Mouse (Mus musculus) fibroblast of lung, adult 2 months (primary cell): ENCODE results near the gene Ankrd6.

Source experiments
- DNase-seq: peaks from one replicate; pipeline ENCODE4 v3.0.0-alpha.2; 2011; ENCODE audit warnings: low read depth

Gene Ankrd6

DNA sequence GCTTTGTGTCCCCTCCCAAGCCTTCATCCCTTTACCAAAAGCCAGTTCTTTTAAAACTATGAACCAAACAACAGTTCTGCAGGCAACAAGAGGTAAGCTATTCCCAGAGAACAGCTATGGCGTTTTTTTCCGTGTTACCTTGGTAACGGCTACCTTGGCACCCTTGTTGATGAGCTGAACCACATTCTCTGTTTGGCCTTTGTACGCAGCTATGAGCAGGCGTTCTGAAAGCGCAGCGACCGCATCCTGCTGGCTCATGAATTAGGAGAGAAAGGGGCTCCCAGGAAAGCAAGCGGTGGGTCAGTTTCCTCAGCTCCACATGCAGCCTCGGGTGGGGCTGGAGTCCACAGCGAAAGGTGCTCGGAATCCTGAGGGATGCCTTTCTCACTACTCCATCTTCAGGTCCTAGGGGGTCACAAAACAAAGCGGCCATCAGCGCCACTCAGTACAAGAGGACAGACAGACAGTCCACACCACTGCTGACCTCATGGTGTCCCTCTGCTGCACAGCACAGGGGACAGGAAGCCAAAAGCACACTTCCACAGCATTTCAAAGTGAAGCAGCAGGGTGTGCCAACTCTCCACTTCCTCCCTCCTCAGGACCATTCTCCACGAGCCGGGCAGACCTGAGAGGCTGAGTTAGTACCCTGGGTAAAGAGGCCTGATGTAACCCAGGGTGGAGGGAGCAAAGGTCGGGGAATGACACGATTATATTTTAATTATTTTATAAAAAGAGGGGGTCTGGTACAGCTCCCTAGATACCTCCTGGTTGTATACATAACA is 90.3 kb downstream of the Ankrd6 start:
- no peak for DNase-seq

DNA sequence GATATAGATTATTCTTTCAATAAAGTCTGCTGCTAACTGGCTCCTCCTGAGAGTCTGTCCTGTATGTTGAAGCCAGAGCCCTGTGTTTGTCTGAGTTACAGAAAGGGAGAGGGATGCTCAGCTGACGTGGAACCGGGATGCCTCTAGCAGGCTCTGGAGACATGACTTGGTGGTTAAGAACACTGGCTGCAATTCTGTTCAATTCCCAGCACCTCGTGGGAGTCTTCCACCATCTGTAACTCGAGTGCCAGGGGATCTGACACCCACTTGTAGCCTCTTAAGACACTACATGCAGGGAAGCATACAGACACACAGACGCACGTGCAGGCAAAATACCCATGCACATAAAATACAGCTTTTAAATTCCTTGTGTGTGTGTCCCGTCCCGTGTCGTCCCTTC is 95.1 kb downstream of the Ankrd6 start:
- DNase-seq, result no peak

GRCm38 (mm10) chr4:32854956-32855355 is 95.7 kb downstream of the Ankrd6 start:
- no peak for DNase-seq

DNA sequence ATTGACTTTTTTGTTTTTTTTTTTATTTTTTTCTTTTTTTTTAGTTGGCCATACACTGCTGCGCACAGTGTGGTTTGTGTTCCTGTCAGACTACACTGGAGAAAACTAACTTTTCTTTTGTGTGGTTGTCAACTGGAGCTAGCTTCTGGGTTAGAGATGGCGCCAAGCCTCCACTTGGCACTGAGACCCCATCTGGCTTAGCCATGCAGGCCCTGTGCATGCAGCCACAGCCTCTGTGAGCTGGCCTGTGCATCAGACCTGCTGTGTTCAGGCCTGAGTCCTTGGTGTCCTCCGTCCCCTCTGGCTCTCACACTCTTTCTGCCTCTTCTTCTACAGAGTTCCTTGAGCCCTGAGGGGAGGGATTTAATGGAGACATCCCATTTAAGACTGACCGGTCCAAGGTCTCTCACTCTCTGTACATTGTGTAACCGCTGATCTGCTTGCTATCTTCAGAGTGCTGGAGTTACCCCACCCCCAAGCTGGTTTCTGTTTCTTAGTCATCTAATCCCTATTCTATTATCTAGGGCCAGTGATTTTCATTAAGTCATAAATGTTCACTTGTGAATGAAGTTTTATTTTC is 96.9 kb downstream of the Ankrd6 start:
- no peak for DNase-seq

- DNase-seq, result no peak
These were observed 97.8 kb downstream of the Ankrd6 start for GRCm38 (mm10) chr4:32852819-32853218.

GRCm38 (mm10) chr4:32852294-32852693 is 98.3 kb downstream of the Ankrd6 start:
- no peak for DNase-seq

GRCm38 (mm10) chr4:32838401-32838800 is 112.2 kb downstream of the Ankrd6 start:
- no peak for DNase-seq

- DNase-seq, result no peak
These were observed 114.6 kb downstream of the Ankrd6 start for GRCm38 (mm10) chr4:32836071-32836470.

DNA sequence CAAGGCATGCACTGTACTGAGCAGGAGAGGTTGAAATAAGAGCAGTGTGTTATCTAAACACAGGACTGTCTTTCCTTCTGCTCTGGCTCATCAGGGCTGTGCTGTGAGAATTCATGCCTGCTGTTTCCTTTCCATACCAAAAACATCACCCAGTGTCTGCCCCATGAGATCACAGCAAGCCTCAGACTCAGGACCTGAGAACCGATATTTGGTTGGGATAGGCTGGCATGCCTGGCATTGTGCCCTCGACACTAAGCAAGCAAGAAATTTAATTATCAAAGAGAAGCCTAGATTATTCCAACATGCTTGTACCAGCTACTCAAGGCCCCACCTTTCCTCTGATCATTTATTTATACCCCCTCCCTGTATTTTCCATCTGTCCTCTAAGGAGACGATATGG is 116.1 kb downstream of the Ankrd6 start:
- DNase-seq, result no peak

DNA sequence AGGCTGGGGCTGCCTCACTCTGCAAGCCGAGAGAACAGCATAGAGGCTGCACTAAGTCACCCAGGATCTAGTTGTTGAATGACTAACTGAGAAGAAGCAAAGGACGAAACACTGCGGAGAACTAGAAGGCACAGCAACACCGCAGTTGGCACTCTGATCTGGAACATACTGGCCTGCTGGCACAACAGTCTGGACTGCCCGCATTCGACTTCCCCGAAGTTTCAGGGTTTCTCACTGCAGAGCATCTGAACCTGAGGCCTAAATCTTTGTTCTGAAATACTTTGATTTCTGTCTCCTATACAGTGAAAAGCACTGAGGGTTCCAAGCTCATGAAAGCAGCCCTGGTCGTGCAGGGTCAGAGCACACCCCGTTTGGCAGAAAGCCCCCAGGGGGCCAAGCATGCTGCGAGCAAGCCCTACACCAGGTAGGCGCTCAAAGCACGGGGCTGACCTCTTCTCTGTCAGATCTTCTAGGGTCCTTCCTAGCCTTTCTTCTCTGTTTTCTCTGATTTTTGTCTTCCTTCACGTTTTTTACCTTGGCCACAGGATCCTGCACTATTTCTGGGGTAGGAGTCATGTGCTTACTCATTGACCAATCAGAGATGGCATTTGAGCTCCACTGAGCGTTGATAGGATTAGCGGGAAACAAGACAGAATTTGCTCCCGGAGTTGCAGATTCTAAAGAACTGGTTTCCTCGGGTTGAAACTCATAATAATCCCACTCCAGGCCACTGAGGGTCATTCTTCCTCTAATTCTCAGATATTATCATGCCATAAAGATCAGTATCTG is 117.0 kb downstream of the Ankrd6 start:
- no peak for DNase-seq

GRCm38 (mm10) chr4:32829316-32829715 is 121.3 kb downstream of the Ankrd6 start:
- no peak for DNase-seq

DNA sequence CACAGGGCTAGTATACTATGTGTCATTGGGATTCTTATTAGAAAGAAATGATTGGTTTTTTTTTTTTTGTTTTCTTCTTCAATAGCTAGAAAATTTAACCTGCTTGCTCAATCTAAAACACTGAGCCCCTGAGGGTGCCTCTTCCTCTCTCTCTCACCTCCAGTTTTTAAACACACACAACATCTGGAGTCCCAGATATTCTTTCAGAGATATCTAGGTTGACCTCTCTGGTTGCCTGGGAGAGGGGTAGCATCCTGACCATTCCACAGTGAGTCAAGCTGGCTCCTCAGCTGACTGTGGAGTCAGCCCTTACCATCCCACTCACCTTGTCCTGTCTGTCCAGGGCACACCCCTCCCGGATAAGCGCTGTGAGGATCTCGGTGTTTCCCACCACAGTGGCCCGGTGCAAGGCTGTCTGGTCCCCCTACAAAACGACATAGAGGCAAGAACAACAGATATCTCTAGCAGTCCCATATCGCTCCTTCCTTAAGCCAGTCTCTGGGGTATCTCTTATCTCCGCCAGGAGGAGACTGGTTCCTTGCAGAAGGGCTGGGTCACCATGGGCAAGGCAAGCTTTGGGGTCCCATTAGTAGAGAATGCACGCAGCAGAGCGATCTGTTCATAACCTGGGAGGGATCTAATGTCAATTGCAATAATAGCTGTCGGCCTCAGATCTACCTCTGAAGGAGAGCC is 122.1 kb downstream of the Ankrd6 start:
- no peak for DNase-seq

DNA sequence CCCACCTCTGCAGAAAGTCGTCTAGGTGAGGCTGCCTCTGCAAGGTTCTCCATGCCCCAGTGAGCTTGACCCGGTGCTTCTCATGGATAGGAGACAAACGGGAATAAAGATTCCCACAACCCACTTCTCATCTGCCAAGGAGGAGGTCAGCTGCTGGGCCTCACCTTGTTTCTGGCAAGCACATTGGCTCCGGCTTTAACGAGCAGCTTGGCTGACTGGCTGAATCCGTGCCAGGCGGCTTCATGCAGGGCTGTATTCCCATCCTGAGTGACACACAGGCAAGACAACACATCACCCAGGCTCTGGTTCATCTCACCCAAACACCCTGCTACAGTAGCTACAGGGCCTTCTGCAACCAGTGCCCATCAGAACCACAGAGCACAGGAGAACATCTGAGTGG is 123.7 kb downstream of the Ankrd6 start:
- no peak for DNase-seq

DNA sequence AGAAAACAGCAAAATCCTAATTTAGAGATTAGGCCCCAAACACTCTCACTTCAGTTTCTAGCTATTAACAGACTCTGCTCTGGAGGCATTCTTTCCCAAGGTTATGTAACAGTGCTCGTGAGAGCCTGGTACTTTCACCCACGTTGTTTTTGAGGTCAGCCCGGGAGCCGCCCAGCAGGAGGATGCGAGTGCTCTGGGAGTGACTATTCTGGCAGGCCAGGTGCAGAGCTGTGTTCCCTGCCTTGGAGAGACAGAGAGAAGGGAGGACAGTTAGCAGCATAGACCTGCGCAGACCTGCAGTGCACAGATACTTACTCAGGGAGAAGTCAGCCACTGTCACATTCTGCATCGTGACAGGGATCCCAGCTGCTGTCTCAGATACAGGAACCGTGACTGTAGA is 126.4 kb downstream of the Ankrd6 start:
- DNase-seq, result no peak

DNA sequence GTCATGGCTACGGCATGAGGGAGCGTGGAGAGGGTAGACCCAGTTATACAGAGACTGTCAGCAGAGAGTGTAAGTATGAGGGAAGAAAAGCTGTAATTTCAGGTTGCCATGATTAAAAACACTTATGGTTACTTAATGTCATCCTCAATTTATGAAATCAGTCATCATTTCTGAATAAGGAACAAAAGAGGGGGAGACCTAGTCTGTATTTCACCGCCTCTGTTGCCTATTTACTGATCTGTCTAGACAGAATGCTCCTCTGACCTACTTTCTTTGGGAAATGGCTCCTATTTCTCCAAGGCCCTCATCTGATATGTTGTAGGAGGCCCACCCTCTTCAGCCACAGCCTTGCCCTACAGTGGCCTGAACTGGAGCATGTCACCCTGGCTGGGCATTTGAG is 130.0 kb downstream of the Ankrd6 start:
- DNase-seq, result no peak

GRCm38 (mm10) chr4:32817478-32817877 is 133.2 kb downstream of the Ankrd6 start:
- no peak for DNase-seq

GRCm38 (mm10) chr4:32800577-32801170 is 150.0 kb downstream of the Ankrd6 start:
- DNase-seq, result no peak

DNA sequence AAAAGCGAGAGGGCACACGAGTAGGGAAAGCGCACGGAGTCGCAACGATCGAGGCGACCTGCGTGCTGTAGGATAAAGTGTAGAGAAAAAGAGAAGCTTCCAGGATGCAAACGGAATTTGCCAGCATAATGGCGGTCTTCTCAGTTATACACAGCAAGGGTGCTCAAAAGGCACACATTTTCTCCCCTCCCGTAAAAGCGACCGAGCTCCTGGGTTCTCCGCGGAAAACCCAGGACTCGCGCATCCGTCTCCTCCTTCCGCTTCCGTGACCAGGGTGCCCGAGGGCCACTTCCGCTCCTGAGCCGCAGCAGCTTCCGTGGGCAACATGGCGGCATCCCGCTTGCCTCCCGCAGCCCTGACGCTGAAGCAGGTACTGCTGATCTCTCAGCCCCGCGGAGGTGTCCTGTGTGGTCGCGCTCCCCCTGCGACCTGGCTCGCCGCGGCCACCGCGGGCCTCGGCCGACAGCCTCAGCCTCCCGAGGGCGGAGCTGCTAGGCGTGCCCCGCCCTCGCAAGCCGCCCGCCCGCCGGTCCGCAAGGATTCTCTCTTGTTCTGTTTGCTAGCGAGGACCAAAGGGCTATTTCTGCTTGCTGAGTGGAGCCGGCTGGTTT is 150.6 kb downstream of the Ankrd6 start, which contains the start of gene Lyrm2:
Lyrm2 (plus strand) TSS at position 288 of the 611 bp plus-strand sequence.
- peak; percentile 42 for DNase-seq

DNA sequence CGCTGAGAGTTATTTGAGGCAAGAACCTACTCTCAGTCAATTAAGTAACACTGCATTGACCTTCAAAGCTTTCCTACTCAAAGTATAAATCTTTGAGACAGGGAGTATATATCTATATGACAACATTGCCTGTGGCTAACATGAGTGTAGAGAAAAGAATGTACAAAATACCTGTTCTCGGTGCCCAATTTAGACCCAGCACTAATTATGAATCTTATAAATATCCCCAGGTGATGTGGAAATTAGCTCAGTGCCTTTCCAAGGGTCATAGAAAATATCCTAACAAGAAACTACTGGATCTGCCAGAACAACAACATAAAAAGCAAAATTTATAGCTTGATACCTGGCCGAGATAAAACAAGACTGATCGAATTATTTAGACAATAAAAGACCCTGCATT is 151.7 kb downstream of the Ankrd6 start:
- no peak for DNase-seq

DNA sequence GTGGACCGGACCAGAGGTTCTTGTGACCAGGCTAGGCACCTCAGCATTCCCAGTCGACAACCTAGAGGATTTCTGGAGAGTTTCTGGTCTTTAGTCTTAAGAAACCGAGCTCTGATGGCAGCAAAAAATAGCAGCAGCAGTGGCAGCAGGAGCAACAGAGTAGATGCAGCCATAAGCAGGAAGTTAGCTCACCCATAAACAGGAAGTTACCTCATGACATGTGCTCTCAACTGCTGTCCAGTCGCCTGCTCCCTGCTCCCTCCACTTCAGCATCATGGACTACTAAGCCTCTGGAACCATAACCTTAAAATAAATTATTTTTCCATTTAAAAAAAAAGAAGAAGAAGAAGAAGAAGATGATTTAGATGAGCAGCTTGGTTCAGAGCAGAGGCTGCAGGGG is 161.6 kb downstream of the Ankrd6 start:
- DNase-seq, result no peak

GRCm38 (mm10) chr4:32787110-32787509 is 163.5 kb downstream of the Ankrd6 start:
- no peak for DNase-seq

- DNase-seq, result no peak
These were observed 170.6 kb downstream of the Ankrd6 start for GRCm38 (mm10) chr4:32779996-32780395.
